Mouse (Mus musculus): Measurements from ENCODE around the gene Trip10. TPM values are rescaled to one million over a fixed set of nuclear protein-coding genes. Genes with fewer than 3 reads are reported as not detected.

Gene Trip10
- polyA plus RNA-seq, 1 experiment from 2014 or later: 38.1 TPM

DNA sequence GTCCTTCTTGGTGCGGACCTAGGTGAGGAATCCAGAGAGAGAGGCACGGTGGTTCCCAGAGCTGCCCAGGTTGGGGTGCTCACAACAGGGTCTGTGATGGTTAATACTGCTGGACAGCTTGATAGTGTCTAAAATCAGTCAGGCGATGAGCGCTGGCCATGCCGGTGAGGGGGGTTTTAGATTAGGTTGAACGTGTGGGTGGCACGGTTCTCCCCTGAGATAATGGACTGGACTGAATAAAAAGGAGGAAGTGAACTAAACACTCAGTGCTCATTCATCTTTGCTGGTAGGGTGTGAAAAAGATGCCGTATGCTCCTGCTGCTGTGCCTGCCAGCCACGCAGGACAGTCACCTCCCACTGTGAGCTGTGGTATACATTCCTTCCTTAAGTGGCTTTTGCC is 25.9 kb upstream of the Trip10 start:
- WGBS: 83% methylated on average over 9 of the region's 9 CpGs

GRCm38 (mm10) chr17:57227468-57227867 is 21.8 kb upstream of the Trip10 start:
- no peak overlapping the region for H3K4me3 ChIP-seq
- ATAC-seq (ENCODE audit: insufficient number of reproducible peaks, insufficient read depth, low FRiP score, low TSS enrichment, low read depth): no peak
- H3K4me2 ChIP-seq: no peak overlapping the region
- H3K4me1 ChIP-seq: no peaks in the 10 kb centered on the region
- H3K27me3 ChIP-seq: peaks cover 8% of the 10 kb centered on the region; the same call in 1 of the 2 replicates
- H3K27ac ChIP-seq: no peak overlapping the region
- H3K36me3 ChIP-seq: no peaks in the 10 kb centered on the region
- H3K9ac ChIP-seq: no peak overlapping the region
- H3K9me3 ChIP-seq: no peaks in the 10 kb centered on the region
- 91% methylated on average over 2 of the region's 2 CpGs for WGBS

More for the DNA sequence above, 25.9 kb upstream of the Trip10 start:
- Histone ChIP-seq H3K9ac (no peak overlapping the region), H3K4me1 (no peaks in the 10 kb centered on the region), H3K4me2 (no peak overlapping the region), H3K4me3 (no peak overlapping the region), H3K9me3 (no peaks in the 10 kb centered on the region), H3K36me3 (no peaks in the 10 kb centered on the region), H3K27me3 (peaks cover 8% of the 10 kb centered on the region; the same call in 1 of the 2 replicates), H3K27ac (no peak overlapping the region)
- ATAC-seq (ENCODE audit: insufficient number of reproducible peaks, insufficient read depth, low FRiP score, low TSS enrichment, low read depth): no peak

DNA sequence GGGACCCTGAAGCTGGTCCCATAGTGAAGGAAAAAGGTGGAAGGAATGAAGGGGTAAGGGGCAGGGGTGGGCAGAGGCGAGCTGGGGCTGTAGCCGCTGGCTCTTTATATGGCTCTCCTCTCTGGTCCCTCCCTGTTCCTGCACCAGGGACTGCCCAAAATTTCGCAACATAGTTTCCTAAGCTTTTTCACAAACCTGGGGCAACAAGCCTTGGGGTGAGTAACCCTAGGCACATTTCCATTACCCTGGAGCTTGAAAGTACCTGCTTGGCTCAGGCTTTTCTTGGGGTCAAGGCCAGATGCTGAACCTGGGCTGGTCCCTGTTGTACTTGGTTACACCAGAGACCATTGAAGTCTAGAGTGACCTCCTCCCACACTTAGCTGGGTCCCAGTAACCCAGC is 21.2 kb upstream of the Trip10 start, which contains the start of gene C3:
C3 (minus strand) TSS at position 123 of the 400 bp plus-strand sequence.
- H3K9me3 ChIP-seq: no peaks in the 10 kb centered on the region
- no peaks in the 10 kb centered on the region for H3K4me1 ChIP-seq
- no peak within 1 kb of the TSS for H3K9ac ChIP-seq
- no peaks in the 10 kb centered on the region for H3K36me3 ChIP-seq
- no peak within 1 kb of the TSS for H3K4me2 ChIP-seq
- WGBS: 77% methylated on average over 3 of the region's 3 CpGs
- no peak within 1 kb of the TSS for H3K4me3 ChIP-seq
- peaks cover 5% of the 10 kb centered on the region; the same call in 1 of the 2 replicates for H3K27me3 ChIP-seq
- no peak within 1 kb of the TSS for H3K27ac ChIP-seq
- no peak for ATAC-seq (ENCODE audit: insufficient number of reproducible peaks, insufficient read depth, low FRiP score, low TSS enrichment, low read depth)

DNA sequence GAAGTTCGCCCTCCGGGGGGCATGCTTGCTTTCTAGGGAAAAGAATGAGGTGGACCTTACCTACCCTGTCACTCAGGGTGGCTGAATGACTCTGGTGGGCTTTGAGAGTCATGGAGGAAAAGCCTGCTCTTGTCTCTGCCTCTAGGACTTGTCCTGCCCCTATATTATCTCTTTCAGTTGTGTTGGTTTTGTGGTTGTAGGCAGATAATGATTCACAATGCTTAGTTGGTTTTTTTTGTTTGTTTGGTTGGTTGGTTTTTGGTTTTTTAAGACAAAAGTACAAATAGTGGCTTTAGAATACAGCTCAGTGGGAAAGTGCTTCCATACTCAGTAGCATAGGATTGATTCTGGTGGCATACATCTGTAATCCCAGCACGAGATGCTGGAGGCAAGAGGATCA is 20.4 kb upstream of the Trip10 start:
- Histone ChIP-seq H3K4me2 (no peak overlapping the region), H3K27ac (no peak overlapping the region), H3K4me3 (no peak overlapping the region), H3K9ac (no peak overlapping the region), H3K36me3 (no peaks in the 10 kb centered on the region), H3K9me3 (no peaks in the 10 kb centered on the region), H3K4me1 (no peaks in the 10 kb centered on the region), H3K27me3 (0 out of 2 replicates have a peak, but pooled peaks cover 3% of the 10 kb centered on the region)
- 72% methylated on average over 3 of the region's 3 CpGs for WGBS
- ATAC-seq (ENCODE audit: insufficient number of reproducible peaks, insufficient read depth, low FRiP score, low TSS enrichment, low read depth): no peak

GRCm38 (mm10) chr17:57229851-57230727 is 19.2 kb upstream of the Trip10 start:
- H3K4me2 ChIP-seq: no peak overlapping the region
- 73% methylated on average over 15 of the region's 15 CpGs for WGBS
- peaks cover 11% of the 10 kb centered on the region for H3K36me3 ChIP-seq
- no peak overlapping the region for H3K4me3 ChIP-seq
- H3K9ac ChIP-seq: no peak overlapping the region
- no peak overlapping the region for H3K27ac ChIP-seq
- no peaks in the 10 kb centered on the region for H3K9me3 ChIP-seq
- no peaks in the 10 kb centered on the region for H3K27me3 ChIP-seq
- no peaks in the 10 kb centered on the region for H3K4me1 ChIP-seq
- no peak for ATAC-seq (ENCODE audit: insufficient number of reproducible peaks, insufficient read depth, low FRiP score, low TSS enrichment, low read depth)

DNA sequence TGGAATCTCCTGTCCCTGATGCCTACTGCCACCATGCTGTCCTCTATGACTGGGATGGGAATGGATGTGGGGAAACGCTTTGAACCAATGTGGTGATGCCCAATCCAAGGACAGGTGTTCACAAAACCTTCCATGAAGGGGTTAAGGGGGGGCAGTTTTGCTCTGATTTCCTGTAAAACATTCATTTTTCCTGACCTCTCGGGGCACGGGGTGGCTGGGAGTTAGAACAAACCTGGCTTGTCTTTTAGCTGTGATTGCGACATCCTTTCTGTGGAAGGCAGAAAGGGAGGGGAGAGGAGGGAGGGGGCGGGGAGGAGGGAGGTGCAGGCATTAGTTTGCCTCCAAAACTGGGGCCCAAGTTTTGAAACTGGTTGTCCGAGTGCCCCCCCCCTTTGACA is 18.5 kb upstream of the Trip10 start:
- Histone ChIP-seq H3K4me1 (no peaks in the 10 kb centered on the region), H3K27me3 (no peaks in the 10 kb centered on the region), H3K9me3 (no peaks in the 10 kb centered on the region), H3K27ac (no peak overlapping the region), H3K4me3 (no peak overlapping the region), H3K36me3 (peaks cover 15% of the 10 kb centered on the region), H3K9ac (no peak overlapping the region), H3K4me2 (no peak overlapping the region)
- WGBS: 51% methylated on average over 5 of the region's 6 CpGs
- ATAC-seq (ENCODE audit: insufficient number of reproducible peaks, insufficient read depth, low FRiP score, low TSS enrichment, low read depth): no peak

DNA sequence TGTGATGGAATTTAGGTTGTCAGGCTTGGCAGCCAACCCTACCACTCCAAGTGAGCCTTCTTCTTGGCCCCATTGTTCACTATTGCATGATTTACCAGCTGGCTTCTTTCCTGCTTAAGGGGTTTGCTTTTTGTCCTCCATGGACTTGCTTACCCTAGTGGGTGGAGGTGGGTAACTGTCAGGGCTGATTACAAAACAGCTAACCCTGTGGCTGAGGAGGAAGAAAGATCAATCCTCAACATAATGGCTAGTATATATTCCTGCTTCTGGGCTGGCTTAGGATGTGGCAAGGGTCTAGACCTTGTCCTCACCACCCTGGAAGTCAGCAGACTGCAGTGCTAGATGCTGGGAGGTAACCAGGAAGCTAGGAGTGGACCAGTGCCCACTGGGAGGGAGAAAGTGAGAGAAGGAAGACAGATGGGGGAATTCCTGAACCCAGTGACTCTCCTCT is 17.9 kb upstream of the Trip10 start:
- Histone ChIP-seq H3K9ac (no peak overlapping the region), H3K4me3 (no peak overlapping the region), H3K27ac (no peak overlapping the region), H3K9me3 (no peaks in the 10 kb centered on the region), H3K4me1 (no peaks in the 10 kb centered on the region), H3K27me3 (no peaks in the 10 kb centered on the region), H3K4me2 (no peak overlapping the region), H3K36me3 (peaks cover 22% of the 10 kb centered on the region)
- no peak for ATAC-seq (ENCODE audit: insufficient number of reproducible peaks, insufficient read depth, low FRiP score, low TSS enrichment, low read depth)

- Histone ChIP-seq H3K9ac (no peak overlapping the region), H3K4me2 (no peak overlapping the region), H3K9me3 (no peaks in the 10 kb centered on the region), H3K36me3 (peaks cover 30% of the 10 kb centered on the region), H3K27ac (no peak overlapping the region), H3K27me3 (no peaks in the 10 kb centered on the region), H3K4me3 (no peak overlapping the region), H3K4me1 (no peaks in the 10 kb centered on the region)
- ATAC-seq (ENCODE audit: insufficient number of reproducible peaks, insufficient read depth, low FRiP score, low TSS enrichment, low read depth): no peak
- WGBS: 81% methylated on average over 1 of the region's 1 CpGs
These were observed 17.1 kb upstream of the Trip10 start for GRCm38 (mm10) chr17:57232200-57232599.

- H3K4me3 ChIP-seq: no peak overlapping the region
- H3K27ac ChIP-seq: no peak overlapping the region
- 52% methylated on average over 7 of the region's 7 CpGs for WGBS
- H3K9me3 ChIP-seq: no peaks in the 10 kb centered on the region
- no peaks in the 10 kb centered on the region for H3K27me3 ChIP-seq
- H3K4me1 ChIP-seq: no peaks in the 10 kb centered on the region
- no peak overlapping the region for H3K4me2 ChIP-seq
- no peak for ATAC-seq (ENCODE audit: insufficient number of reproducible peaks, insufficient read depth, low FRiP score, low TSS enrichment, low read depth)
- H3K36me3 ChIP-seq: peaks cover 38% of the 10 kb centered on the region
- H3K9ac ChIP-seq: no peak overlapping the region
These were observed 16.2 kb upstream of the Trip10 start for GRCm38 (mm10) chr17:57233038-57233437.

GRCm38 (mm10) chr17:57234254-57234928 is 14.9 kb upstream of the Trip10 start:
- Histone ChIP-seq H3K4me1 (no peaks in the 10 kb centered on the region), H3K36me3 (peaks cover 38% of the 10 kb centered on the region), H3K9ac (no peak overlapping the region), H3K27ac (no peak overlapping the region), H3K9me3 (no peaks in the 10 kb centered on the region), H3K4me2 (no peak overlapping the region), H3K27me3 (no peaks in the 10 kb centered on the region), H3K4me3 (no peak overlapping the region)
- no peak for ATAC-seq (ENCODE audit: insufficient number of reproducible peaks, insufficient read depth, low FRiP score, low TSS enrichment, low read depth)
- WGBS: 81% methylated on average over 12 of the region's 12 CpGs

DNA sequence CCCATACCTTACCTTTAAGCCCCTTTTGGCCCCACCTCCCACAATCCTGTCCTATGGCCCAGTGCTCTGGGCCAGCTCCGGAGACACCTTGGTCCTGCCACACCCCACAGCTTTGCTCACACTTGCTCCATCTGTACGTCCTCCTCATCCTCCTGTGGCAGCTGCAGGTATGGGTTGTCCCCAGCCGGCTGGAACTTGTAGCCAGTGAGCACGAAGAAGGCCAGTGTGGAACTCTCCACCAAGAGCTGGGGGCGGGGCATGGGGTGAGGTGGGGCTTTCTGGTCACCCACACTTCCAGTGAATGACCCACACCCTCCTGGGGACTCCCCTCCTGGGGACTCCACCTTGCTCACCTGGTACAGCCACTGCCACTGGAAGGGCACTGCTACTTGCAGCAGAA is 13.5 kb upstream of the Trip10 start:
- Histone ChIP-seq H3K36me3 (peaks cover 38% of the 10 kb centered on the region), H3K27me3 (no peaks in the 10 kb centered on the region), H3K9me3 (no peaks in the 10 kb centered on the region), H3K4me2 (no peak overlapping the region), H3K4me3 (no peak overlapping the region), H3K9ac (no peak overlapping the region), H3K27ac (no peak overlapping the region), H3K4me1 (no peaks in the 10 kb centered on the region)
- WGBS: 88% methylated on average over 5 of the region's 5 CpGs
- ATAC-seq (ENCODE audit: insufficient number of reproducible peaks, insufficient read depth, low FRiP score, low TSS enrichment, low read depth): 0 out of 2 replicates have a peak, but pooled peaks have one; percentile 7

- H3K27ac ChIP-seq: no peak overlapping the region
- H3K36me3 ChIP-seq: peaks cover 47% of the 10 kb centered on the region
- no peaks in the 10 kb centered on the region for H3K4me1 ChIP-seq
- no peak overlapping the region for H3K4me3 ChIP-seq
- no peak overlapping the region for H3K9ac ChIP-seq
- no peaks in the 10 kb centered on the region for H3K27me3 ChIP-seq
- H3K4me2 ChIP-seq: no peak overlapping the region
- 96% methylated on average over 9 of the region's 9 CpGs for WGBS
- H3K9me3 ChIP-seq: 0 out of 2 replicates have a peak, but pooled peaks cover 3% of the 10 kb centered on the region
- ATAC-seq (ENCODE audit: insufficient number of reproducible peaks, insufficient read depth, low FRiP score, low TSS enrichment, low read depth): no peak
These were observed 12.1 kb upstream of the Trip10 start for GRCm38 (mm10) chr17:57237181-57237580.
